Mouse (Mus musculus) layer of hippocampus, adult 2 months (tissue): ENCODE data around the gene Rab11fip4. TPM values are rescaled to one million over a fixed set of nuclear protein-coding genes. Genes with fewer than 3 reads are reported as not detected.

Experiments
- DNase-seq, 2 experiments: peaks; one replicate each; pipeline ENCODE4 v3.0.0; 2022; ENCODE audit warnings: low spot score in 2 of 2
- H3K27ac ChIP-seq: fragments of 200-600 bp; 2 replicates; pipeline ENCODE4 v1.8.1; 2022
- H3K4me3 ChIP-seq: fragments of 200-600 bp; 2 replicates; pipeline ENCODE4 v1.8.1; 2022; ENCODE audit warnings: mild to moderate bottlenecking
- CTCF ChIP-seq: fragments of 200-600 bp; conservative IDR thresholded peaks from 2 replicates; pipeline ENCODE4 v1.8.1; 2022; ENCODE audit warnings: antibody characterized with exemption, mild to moderate bottlenecking, moderate library complexity
- total RNA-seq, 2 experiments: library from RNA; stranded (reverse); gene quantifications; 2 replicates each; pipeline ENCODE4 v1.2.3; 2021

Gene Rab11fip4
- total RNA-seq, 2 experiments from 2014 or later: 163 to 168 TPM

GRCm38 (mm10) chr11:79701466-79701865 lies 110.5 kb downstream of the Rab11fip4 start:
- H3K4me3 ChIP-seq: peak overlapping the region; percentile 15; the same call in 1 of the 2 replicates
- H3K27ac ChIP-seq: peak overlapping the region; percentile 70
- no peak for TF ChIP-seq CTCF
- DNase-seq: no peak

GRCm38 (mm10) chr11:79702092-79702491 lies 111.1 kb downstream of the Rab11fip4 start:
- DNase-seq: no peak
- peak overlapping the region; percentile 15; the same call in 1 of the 2 replicates for H3K4me3 ChIP-seq
- peak overlapping the region; percentile 70 for H3K27ac ChIP-seq
- TF ChIP-seq CTCF: no peak

DNA sequence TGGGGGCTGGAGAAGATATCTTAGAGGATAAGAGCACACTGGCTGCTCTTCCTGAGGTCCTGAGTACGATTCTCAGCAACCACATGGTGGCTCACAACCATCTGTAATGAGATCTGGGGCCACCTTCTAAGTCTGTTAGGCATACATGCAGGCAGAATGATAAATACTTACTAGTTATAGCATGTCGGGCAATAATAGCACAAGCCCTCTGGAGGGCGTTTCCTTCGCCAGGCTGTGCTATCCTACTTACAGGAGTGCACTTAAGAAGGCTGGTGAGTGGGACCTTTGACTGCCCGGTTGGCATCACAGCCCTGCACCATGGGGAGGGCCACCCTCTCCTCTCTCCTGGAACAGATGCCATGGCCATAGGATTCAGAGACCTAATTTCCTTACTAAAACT lies 112.4 kb downstream of the Rab11fip4 start:
- Histone ChIP-seq H3K27ac (peak overlapping the region; percentile 96), H3K4me3 (peak overlapping the region; percentile 99)
- TF ChIP-seq CTCF: peak; percentile 63
- no peak for DNase-seq

- DNase-seq: peak; percentile 51 to 57
- no peak for TF ChIP-seq CTCF
- H3K27ac ChIP-seq: peak overlapping the region; percentile 96
- H3K4me3 ChIP-seq: peak overlapping the region; percentile 99
Measured at GRCm38 (mm10) chr11:79703885-79704291, 112.9 kb downstream of the Rab11fip4 start.

DNA sequence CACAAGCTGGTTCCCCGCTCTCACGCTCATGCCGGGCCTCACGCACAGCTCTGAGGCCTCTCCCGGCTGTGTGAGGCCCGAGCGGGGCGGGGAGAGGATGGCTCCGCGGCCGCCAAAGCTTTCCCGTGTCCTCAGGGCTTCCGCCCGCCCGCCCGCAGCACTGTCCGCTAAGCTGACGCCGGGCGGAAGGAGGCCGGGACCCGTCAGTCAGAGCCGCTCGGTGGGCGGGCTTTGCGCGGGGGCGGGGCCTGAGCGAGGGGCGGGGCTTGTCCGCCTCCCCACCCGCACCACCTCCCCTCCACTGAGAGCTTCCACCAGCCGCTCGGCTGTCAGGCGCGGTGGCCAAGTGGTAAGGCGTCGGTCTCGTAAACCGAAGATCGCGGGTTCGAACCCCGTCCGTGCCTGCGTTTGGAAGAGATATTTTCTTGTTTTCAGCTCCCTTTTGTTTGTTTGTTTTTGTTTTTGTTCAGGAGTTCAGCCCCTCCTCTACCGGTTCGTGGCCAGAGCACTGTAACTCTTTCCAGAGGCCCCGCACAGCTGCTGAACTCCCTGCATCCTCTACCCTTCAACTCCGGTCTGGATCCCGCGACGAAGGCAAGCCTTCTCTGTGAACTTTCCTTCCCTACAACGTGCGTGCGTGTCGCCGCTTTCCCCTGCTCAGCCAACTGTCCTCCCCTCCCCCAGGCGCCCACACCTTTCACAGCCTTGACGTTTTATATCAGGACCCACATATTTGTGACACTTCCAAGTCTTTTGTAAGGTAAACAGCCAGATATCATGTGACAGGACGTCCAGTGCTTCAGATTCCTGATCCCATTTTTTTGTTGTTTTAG lies 113.5 kb downstream of the Rab11fip4 start:
- TF ChIP-seq CTCF: no peak
- DNase-seq: peak; percentile 96 to 99
- Histone ChIP-seq H3K4me3 (peak overlapping the region; percentile 99), H3K27ac (peak overlapping the region; percentile 96)

GRCm38 (mm10) chr11:79707084-79707483 lies 116.1 kb downstream of the Rab11fip4 start:
- DNase-seq: no peak
- Histone ChIP-seq H3K27ac (no peak overlapping the region), H3K4me3 (no peak overlapping the region)
- peak; percentile 51 for TF ChIP-seq CTCF

DNA sequence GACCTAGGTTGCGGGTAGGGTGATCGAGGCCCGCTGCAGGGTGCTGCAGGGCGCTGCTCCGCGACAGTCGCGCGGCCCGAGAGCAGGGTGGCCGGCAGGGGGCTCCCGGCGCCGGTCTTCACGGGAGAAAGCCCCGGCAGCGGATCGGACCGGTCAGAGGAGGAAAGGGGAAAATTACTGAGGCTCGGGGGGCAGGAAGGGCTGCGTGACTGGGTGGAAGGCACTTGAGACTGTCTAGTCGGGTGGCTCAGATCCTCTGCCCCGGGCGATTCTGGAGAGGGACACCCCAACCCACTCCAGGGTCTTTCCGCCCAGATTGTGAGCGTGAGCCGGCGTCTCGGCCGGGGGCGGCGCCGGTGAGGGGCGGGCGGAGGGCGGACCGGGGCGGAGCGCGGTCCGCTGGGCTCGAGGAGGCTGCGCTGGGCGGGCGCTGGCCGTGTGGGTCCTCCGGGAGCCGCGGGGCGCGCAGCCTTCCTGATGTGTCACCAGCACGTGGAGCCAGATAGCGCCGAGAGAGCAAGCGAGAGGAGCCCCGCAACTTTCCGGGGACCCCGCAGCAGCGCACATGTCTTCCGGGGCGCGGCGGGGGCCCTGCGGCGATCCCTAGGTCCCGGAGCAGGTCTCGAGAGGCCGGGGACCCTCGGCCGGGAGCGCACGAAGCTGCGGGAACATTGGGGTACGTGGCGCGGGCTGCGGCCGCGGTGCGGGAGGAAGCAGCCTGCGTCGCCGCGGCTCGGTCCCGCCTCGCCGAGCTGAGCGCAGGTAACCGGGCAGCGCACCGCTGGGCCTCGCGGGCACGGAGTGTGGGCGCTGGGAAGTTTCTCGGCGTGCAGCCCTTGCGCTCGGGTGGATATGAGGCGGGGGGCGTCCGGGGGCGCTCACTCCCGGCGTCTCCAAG lies 120.1 kb downstream of the Rab11fip4 start:
- peak; percentile 88 for TF ChIP-seq CTCF
- H3K27ac ChIP-seq: peak overlapping the region; percentile 56

GRCm38 (mm10) chr11:79711766-79712369 lies 120.9 kb downstream of the Rab11fip4 start:
- peak overlapping the region; percentile 75 for H3K4me3 ChIP-seq
- H3K27ac ChIP-seq: peak overlapping the region; percentile 56
- no peak for TF ChIP-seq CTCF
- peak in 1 of 2 experiments; percentile 9 for DNase-seq

More for the DNA sequence above, 120.1 kb downstream of the Rab11fip4 start:
- peak overlapping the region; percentile 75 for H3K4me3 ChIP-seq
- DNase-seq: peak; percentile 60 to 77

GRCm38 (mm10) chr11:79713184-79713583 lies 122.2 kb downstream of the Rab11fip4 start:
- DNase-seq: no peak
- no peak overlapping the region for H3K27ac ChIP-seq
- H3K4me3 ChIP-seq: no peak overlapping the region; the same call in 1 of the 2 replicates
- no peak for TF ChIP-seq CTCF

GRCm38 (mm10) chr11:79713678-79714077 lies 122.7 kb downstream of the Rab11fip4 start:
- Histone ChIP-seq H3K27ac (no peak overlapping the region), H3K4me3 (no peak overlapping the region)
- no peak for TF ChIP-seq CTCF
- no peak for DNase-seq

- no peak overlapping the region for H3K4me3 ChIP-seq
Measured at GRCm38 (mm10) chr11:79714082-79714742, 123.2 kb downstream of the Rab11fip4 start.

GRCm38 (mm10) chr11:79714743-79715110 lies 123.7 kb downstream of the Rab11fip4 start:
- Histone ChIP-seq H3K27ac (no peak overlapping the region), H3K4me3 (no peak overlapping the region)
- no peak for DNase-seq
- TF ChIP-seq CTCF: no peak

More at GRCm38 (mm10) chr11:79714082-79714742, 123.2 kb downstream of the Rab11fip4 start:
- no peak overlapping the region for H3K27ac ChIP-seq
- TF ChIP-seq CTCF: no peak
- no peak for DNase-seq
